Mouse (Mus musculus): Measurements from ENCODE around the gene Akip1.

The Akip1 gene

DNA sequence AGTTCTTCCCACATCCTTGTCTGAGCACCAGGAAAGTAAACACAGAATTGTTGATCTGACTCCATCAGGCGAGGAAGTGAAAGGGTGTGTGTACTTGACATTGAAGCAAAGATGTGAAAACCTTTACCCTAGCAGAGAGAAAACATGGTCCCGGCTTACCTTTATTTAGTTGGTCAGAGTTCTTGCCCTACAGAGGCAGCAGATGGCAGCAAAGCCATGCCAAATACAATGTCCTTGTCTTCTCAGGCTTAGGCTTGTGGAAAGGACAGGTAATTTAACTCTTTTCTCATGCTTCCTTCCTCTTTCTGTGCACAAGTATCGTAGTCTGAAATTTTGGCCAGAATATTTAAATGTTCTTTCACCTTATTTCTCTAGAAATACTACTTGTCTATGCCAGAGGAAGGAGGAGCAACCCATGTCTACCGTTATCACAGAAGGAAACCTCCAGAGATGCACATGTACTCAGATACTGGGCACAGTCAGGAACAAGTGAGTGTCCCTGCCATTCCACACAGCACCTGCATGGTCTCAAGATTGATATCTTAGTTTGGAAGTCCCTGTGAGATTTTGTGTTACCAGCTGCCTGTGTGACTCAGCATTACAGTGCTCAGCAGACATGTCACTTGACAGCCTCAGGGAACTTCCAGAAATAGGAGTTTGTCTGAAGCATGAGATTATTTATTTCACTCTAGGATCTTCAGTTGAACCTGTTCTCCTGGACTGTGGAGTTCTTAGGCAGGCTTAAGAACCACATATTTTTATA, 3.7 kb downstream of the Akip1 start:
- peak; percentile 18 for DNase-seq (ENCODE audit: low spot score)

DNA sequence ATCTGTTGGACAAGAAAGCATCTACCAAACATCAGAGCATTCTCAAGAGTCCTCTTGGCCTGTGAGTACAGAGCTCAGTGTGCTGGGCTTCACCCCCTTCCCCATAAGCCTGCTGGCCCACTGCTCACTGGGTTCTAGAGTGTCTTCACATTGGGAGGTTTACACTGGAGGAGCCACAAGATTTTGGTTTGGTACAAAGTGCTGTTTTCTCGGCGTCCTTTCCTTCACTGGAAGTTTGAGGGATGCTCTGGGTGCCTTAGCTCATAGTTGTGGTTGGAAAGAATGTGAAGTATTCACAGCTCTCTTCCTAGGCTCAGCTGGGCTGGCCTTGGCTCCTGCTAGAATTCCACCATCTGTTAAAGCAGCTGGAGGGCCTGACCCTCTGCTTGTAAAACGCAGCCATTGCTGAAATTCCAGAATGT, 5.5 kb downstream of the Akip1 start:
- DNase-seq (ENCODE audit: low spot score) = peak; percentile 35

DNA sequence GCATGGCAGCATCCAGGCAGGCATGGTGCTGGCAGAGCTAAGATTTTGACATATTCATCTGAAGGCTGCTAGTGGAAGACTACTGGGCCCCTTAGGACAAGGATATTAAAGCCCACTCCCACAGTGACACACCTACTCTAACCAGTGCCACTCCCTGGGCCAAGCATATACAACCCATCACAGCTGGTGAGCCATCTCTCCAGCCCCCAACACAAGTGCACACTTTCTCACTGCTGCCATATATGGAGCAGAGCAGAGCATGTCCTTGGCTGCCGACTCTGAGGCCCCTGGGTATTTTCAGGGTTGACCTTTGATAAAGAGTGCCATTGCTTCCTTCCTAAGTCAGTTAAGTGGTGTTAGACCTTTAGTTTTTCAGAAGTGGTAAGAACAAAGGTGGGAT, 6.6 kb downstream of the Akip1 start:
- no peak for DNase-seq (ENCODE audit: low spot score)

DNA sequence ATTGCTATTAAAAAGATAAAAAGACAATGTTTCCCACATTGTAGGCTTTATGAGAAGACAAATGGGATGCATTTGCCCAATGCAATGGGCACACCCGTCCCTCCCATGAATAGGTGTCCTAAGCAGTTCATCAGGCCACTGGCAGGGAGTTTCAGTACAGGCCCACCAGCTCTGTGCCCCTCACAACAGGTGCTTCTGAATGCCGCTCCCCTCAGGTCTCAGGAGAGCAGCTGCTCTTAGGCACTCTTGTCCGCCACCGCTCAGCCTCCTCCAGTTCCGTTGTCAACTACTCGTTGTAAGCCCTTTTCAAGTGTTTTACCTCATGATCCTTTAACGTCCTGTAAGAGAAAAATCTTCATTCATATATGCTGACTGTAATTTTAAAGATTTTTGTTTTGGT, 8.7 kb downstream of the Akip1 start:
- no peak for DNase-seq (ENCODE audit: low spot score)

DNA sequence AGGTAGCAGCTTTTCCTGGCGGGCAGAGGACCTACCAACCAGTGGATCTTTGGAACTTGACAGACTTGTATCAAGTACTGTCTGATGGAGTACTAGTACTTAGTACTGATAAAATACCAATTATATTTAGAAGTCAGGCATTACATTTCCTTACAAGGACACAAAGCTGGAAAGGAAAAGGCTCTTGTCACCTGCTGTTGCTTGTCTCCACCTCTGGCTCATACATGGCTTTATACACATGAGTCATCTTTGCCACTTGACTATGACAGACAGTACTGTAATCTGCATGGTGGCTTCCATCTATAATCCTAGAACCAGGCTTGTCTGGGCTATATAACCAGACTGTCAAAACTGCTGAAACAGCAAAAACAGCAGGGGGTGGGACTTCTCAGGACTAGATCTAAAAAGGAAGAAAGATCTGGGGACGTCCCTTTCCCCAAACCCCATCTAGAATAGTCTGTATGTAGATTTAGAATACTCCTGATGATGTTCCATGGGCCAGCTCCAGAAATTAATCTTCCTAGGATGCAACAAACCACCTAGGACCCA, 10.0 kb downstream of the Akip1 start:
- DNase-seq (ENCODE audit: low spot score) = no peak

DNA sequence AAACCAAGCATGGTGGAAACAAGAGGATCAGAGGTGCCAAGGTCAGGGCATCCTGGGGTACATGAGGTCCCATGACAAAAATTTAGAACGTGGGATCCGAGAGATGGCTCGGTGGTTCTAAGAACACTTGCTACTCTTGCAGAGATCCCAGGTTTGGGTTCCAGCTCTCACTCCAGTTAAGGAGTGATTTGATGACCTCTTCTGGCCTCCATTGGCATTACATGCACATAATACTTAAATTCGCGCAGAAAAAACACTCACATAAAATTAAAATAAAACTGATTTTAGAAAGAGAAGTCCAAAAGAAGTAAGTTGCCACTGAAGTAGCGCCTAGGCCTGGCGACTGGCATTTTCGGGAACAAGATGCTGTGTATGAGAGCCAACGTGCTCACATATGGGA, 15.8 kb downstream of the Akip1 start:
- peak; percentile 15 for DNase-seq (ENCODE audit: low spot score)

- no peak for DNase-seq (ENCODE audit: low spot score)
These were observed 19.1 kb downstream of the Akip1 start for GRCm38 (mm10) chr7:109722618-109723017.

DNA sequence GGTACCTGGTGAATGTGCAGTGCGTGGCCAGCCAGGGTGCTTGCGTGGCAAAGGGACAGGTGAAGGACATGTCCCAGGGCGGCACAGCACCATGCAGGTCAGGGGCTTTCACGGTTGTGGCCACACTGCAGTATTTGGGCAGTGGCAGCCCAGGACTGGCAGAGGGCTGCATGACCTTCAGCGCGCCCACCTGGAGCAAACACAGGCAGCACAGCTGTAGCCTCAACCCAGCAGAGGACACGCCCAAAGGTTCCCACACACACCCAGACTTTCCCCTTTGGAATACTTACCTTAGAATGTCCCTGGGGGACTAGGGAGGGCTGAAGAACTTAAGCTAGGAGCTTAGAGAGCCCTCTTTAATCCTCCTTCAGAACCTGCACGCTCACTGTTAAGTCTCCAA, 19.6 kb downstream of the Akip1 start:
- DNase-seq (ENCODE audit: low spot score) = no peak

DNA sequence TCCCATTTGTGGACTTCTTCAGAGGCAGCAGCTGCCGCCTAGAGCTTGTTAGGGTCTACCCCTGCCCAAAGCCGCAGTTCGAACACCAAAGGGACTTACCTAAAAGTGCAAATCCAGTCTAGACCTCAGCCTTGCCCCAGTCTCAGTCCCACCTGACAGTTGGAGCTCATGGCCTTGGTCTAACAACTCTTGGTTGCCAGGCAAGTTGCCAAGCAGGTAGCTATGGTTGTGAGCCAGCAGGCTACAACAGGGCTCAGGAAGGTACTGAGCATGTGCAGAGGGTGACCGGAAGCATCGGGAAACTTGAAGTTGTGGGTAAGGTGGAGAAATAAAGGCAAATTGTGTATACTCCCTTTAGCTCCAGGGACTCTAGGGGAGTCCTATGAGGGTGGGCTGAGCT, 20.2 kb downstream of the Akip1 start, which contains the start of gene BC051019:
Gene BC051019 (minus strand): TSS at position 154 of the 400 bp plus-strand sequence.
- DNase-seq (ENCODE audit: low spot score) = no peak

GRCm38 (mm10) chr7:109731626-109732025, 28.1 kb downstream of the Akip1 start, which contains the start of gene Ascl3:
Ascl3 (minus strand) TSS chr7:109731726.
- DNase-seq (ENCODE audit: low spot score) = no peak

GRCm38 (mm10) chr7:109734806-109735205, 31.3 kb downstream of the Akip1 start:
- DNase-seq (ENCODE audit: low spot score) = no peak

GRCm38 (mm10) chr7:109739822-109740370, 36.4 kb downstream of the Akip1 start:
- DNase-seq (ENCODE audit: low spot score) = no peak

- no peak for DNase-seq (ENCODE audit: low spot score)
These were observed 37.6 kb downstream of the Akip1 start for GRCm38 (mm10) chr7:109741060-109741459.

DNA sequence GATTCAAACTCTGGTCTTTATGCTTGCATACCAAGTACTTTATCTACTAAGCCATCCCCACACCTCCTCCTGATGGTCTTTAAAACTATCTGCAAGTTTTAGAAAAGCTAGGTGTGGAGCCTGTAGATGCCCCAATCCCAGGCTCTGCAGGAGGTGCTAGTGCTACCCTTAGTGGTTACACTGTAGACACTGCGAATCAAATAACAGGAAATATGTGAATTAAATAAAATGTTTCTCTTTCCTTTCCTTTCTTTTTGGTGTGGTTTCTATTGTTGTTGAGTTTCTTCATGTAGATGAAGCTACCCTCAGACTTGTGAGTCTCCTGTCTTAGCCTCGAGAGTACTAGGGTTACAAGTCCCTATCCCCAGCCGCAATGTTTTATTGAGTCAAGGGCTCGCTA, 38.2 kb downstream of the Akip1 start:
- no peak for DNase-seq (ENCODE audit: low spot score)

DNA sequence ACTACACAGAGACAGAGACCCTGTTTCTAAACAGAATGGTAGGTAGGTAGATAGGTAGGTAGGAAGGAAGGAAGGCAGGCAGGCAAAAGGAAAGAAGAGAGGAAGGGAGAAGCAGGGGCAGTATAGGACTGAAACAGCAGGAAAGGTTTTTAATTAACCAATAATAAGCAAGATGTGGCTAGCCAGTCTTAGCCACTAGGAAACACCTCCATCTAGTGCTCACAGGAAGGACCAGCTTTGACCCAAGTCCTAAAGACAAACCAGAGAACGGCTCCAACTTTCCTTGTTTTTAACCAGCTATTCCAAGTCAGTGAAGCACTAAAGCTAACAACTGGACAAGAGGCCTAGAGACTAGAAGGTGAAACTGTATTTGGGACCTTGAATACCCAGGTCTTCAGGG, 44.3 kb downstream of the Akip1 start:
- DNase-seq (ENCODE audit: low spot score) = no peak

DNA sequence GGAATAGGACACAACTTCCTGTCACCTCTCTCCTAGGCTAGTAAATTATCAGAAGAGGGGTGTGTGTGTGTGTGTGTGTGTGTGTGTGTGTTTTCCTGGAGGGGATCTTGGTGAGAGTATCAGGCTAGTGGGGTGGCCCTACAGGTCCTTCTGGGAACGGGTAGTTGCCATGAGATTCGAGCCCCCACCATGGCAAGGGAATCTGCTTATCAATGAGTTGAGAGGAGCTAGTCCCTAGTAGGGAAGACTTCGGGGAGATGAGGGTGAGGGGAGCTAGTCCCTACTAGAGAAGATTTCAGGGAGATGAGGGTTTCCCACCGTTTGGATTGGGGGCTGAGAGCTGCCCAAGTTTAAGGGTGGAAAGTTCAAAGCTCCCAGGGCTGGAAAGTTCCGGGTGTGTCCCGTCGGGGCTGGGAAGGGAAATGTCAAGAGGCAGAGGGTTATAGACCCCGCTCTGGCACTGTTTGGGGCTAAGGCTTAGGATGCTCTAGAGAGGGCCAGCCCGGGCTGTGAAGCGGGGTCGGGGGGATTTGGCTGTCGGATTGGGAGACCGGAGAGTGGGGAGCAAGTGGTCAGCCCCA, 48.0 kb downstream of the Akip1 start:
- no peak for DNase-seq (ENCODE audit: low spot score)

DNA sequence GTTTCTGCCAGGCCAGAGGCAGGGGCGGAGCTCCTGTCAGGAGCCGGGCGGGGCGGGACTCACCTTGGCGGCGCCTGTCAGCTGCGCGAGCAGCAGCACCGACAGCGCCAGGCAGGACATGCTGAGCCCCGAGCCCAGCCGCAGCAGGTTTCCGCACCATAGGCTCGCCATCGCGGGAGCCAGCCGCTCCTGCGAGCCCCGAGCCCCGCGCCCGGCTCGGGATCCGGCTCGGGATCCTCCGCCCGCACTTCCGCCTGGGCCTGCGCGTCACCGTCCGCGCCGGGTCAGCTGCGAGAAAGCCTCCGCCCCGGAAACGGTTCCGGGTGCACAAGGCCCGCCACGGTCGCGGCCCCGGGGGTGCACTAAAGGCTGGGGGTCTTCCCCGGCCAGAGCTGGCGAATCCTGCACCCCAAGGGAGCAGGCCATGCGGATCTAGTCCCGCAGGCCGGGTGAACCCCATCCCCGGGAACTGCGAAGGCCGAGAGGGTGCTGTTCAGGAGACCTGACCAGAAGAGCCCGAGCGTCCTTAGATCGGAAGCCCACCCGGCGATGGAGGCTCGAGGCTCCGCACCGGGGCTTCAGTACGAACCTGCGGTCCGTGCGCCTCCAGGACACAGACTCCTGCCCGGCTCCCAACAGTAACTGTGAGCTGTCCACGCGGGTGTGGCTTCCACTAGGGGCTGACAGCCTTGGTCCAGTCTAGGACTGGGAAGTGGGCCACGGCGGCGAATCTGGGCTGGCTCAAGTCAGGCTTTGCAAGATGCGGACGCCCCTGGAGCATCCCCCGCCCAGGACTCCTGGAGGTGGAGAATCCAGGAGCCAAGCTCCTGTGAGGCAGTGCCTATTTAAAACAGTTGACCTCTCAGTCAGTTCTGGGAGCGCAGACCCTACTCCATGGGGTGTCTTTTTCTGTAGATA, 48.8 kb downstream of the Akip1 start, which contains the start of gene Tmem9b:
Gene Tmem9b (minus strand): TSS at position 868 of the 918 bp plus-strand sequence.
- DNase-seq (ENCODE audit: low spot score) = peak; percentile 87

DNA sequence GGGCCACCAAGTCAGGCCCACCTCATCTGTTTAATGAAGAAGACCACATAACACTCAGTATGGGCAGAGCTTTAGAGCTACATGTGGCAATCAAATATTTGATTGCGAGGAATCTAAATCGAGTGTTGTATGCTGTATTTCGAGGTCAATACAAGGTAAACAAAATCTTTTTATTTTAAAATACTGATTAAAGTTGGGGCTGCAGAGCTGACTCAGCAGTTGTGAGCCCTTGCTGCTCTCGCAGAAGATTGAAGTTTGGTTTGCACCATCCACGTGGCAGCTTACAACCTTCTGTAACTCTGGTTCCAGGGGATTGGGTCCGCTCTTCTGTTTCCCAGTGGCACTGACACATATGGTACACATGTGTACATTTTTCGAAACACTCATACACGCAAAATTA, 50.5 kb downstream of the Akip1 start:
- DNase-seq (ENCODE audit: low spot score) = no peak

DNA sequence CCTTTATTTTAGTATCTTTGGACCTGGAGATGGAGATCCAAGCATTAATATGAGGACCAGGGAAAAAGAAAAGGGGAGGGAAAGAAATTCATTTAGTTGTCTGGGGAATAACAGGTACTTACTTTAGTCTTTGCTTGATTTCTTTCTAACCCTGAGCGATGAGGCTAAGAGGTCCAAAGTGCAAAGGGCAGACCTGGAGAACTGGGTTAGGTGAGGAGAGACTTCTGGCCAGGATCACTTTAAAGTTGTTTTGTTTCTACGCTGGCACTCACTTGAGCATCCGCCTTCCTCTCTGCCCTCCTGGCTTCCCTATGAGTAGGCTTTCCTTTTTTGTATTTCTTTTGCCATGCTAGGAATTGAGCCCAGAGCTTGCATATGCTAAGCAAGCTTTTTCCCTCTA, 52.8 kb downstream of the Akip1 start:
- peak; percentile 35 for DNase-seq (ENCODE audit: low spot score)

Measured in yolk sac, embryonic 10.5 days (tissue).